Mouse (Mus musculus) large intestine, adult 2 months (tissue): ENCODE measurements around the gene Pold2. TPM values are rescaled to one million over a fixed set of nuclear protein-coding genes. Genes with fewer than 3 reads are reported as not detected.

Experiments used
- DNase-seq: peaks from one replicate; pipeline ENCODE4 v3.0.0-alpha.2; 2012; ENCODE audit warnings: low read depth, low spot score
- WGBS: fragments of 180-500 bp; shearing (Covaris S2); methylation state at CpG from one replicate; pipeline ENCODE4 v1.1.7; 2018; 5-methylcytosine and 5-hydroxymethylcytosine counted together
- polyA plus RNA-seq: library from polyadenylated mRNA; depleted of rRNA; stranded (reverse); fragments of >200 nt; gene quantifications from 2 replicates; pipeline ENCODE4 v1.2.3, GENCODE M21; 2012

The Pold2 gene
- polyA plus RNA-seq, 1 experiment: 153 TPM

- no peak for DNase-seq
These were observed 15.5 kb downstream of the Pold2 start for GRCm38 (mm10) chr11:5862394-5863105.

DNA sequence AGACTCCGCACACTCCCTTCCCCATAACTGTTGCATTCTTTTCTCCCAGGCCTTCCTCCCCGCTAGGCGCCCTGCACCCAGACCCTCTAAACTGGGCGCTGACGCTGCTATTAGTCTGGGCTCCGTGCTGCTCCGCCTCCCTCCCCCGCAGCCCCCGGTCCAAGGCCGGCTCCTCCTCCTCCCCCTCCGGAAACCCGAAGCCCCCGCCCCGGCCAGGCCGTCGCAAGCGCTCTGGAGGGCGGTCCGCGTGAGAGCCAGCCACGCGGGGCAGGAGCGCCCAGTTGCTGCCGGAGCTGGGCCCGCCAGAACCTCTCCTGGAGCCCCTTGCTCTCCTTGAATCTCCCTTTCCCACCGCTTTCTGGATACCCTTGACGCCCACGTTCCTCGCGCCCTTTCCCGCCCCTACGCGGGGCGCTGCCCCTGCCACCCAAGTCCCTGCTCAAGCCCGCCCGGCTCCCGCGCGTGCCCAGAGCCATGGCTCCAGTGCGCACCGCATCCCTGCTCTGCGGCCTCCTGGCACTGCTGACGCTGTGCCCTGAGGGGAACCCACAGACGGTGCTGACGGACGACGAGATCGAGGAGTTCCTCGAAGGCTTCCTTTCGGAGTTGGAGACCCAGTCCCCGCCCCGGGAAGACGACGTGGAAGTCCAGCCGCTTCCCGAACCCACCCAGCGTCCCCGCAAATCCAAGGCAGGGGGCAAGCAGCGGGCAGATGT, 16.3 kb downstream of the Pold2 start, which contains the start of gene Aebp1:
Gene Aebp1, plus strand, starts transcription at position 270 of the 716 bp plus-strand sequence.
- DNase-seq: no peak
- WGBS: 4% methylated on average over 59 of the region's 59 CpGs

More at GRCm38 (mm10) chr11:5862394-5863105, 15.5 kb downstream of the Pold2 start:
- 32% methylated on average over 15 of the region's 15 CpGs for WGBS

DNA sequence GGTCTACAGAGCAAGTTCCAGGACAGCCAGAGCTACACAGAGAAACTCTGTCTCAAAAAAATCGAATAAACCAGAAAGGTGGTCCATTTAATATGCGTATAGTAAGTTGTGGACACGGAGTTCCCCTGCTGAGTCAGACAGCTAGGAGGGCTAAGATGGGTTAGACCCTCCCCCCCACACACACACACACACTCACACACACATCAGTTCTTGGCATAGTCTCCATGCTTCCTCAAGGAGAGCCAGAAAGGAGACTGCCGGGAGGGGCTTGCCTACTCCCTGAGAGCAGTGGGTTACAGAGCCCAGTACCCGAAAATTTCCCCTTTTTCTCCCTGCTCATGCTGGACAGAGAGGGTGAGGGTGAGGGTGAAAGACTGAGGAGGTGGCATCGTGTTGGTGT, 17.5 kb downstream of the Pold2 start:
- DNase-seq: no peak
- WGBS: 63% methylated on average over 6 of the region's 6 CpGs

DNA sequence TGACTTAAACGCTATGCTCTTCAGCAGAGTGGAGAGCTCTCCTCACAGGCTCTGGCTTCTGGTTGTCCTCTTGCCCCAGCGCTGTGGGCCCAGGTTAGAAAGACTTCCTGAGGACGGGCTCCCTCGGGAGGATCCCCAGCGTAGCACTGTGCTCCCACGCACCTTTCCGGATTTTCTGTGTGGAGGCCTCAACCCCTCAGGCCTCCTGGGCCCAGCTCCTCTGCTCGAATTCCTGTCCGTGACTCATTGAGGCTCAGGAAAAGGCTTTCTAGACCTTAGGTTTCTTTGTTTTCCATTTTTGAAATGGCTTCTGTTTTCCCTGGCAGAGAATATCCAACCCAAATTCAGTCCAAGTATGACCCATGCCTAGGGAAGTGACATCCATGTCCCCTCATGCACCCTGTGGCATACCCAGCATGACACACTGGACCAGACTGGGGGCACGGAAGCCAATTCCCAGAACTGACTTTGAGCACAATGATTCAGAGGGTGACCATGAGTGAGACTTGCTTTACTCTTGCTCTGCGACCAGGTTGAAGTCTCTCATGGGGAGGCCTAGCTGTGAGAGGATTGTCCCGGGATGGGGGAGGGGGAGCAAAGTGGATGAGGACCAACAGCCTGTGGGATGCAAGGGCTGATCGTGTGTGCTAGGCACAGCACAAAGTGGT, 18.1 kb downstream of the Pold2 start:
- WGBS: 86% methylated on average over 13 of the region's 13 CpGs
- DNase-seq: no peak

- 92% methylated on average over 1 of the region's 1 CpGs for WGBS
- no peak for DNase-seq
These were observed 19.4 kb downstream of the Pold2 start for GRCm38 (mm10) chr11:5858723-5859122.

- no peak for DNase-seq
- 84% methylated on average over 8 of the region's 8 CpGs for WGBS
These were observed 21.5 kb downstream of the Pold2 start for GRCm38 (mm10) chr11:5856479-5857130.

- DNase-seq: no peak
- WGBS: 58% methylated on average over 7 of the region's 7 CpGs
These were observed 22.2 kb downstream of the Pold2 start for GRCm38 (mm10) chr11:5855902-5856301.

GRCm38 (mm10) chr11:5855481-5855880, 22.6 kb downstream of the Pold2 start:
- DNase-seq: no peak

- DNase-seq: no peak
- 28% methylated on average over 1 of the region's 1 CpGs for WGBS
These were observed 25.8 kb downstream of the Pold2 start for GRCm38 (mm10) chr11:5852314-5852713.

GRCm38 (mm10) chr11:5851021-5851736, 26.9 kb downstream of the Pold2 start:
- DNase-seq: no peak
- 52% methylated on average over 4 of the region's 4 CpGs for WGBS

DNA sequence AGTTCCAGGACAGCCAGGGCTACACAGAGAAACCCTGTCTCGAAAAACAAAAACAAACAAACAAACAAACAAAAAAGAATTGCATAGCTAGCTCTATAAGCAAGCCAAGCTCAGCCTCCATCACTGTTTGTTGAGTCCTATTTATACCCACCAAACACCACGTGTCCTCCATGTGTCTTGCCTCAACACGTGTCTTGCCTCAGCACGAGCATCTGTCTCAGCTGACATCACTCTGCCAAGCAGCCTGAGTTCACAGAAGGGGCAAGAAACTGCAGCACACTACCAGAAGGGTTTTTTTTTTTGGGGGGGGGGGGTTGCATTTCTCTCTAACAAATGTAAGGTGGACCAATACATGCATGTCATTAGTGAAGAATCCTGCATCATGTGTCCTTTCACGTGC, 27.6 kb downstream of the Pold2 start:
- DNase-seq: no peak
- WGBS: 62% methylated on average over 5 of the region's 5 CpGs

GRCm38 (mm10) chr11:5849316-5849715, 28.8 kb downstream of the Pold2 start:
- DNase-seq: no peak
- 59% methylated on average over 2 of the region's 2 CpGs for WGBS

DNA sequence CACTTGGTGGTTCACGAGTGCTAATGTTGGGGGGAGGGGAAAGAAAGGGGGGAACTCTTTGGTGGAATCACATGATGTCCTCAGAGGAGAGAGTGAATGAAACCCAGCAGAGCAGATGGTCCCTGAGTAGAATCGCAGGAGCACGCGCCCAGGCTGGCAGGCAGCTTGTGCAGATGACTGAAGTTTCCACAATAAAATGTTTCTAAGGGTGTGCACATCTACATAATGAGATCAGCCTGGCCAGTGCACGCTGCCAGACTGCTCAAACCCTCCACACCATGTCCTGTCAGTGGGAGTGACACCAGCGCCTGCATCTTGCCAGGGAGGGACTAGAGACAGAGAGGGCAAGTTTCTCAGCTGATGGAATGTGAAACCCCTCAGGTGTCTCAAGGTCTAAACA, 29.4 kb downstream of the Pold2 start:
- whole genome bisulfite sequencing: 34% methylated on average over 6 of the region's 6 CpGs
- no peak for DNase-seq

DNA sequence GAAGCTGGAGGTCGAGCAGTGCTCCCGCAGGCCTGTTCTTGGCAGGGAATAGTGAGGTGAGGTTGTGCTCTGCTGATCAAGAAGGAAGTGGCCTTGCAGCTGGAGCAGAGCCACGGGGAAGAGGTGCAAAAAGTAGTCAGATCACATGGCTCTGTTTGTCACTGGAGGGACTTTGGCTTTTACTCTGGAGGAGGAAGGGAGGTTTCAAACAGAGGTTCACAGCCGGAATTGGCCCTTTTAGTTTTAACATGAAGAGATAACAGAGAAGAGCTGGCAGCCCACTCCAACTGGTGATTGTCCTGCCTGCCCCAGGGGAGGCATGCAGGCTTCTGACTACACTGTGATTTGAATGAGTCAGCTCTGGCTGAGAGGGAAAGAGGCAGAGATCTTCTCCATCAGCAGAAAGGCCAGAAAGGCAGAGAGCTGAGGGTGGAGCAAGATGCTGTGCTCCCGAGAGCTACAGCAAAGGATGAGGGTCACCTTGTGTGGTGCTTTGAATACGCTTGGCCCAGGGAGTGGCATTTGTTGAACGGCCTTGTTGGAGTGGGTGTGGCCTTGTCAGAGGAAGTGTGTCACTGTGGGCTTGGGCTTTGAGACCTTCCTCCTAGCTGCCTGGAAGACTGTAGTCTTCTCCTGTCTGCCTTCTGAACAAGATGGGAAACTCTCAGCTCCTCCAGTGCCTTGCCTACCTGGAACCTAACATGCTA, 31.3 kb downstream of the Pold2 start:
- DNase-seq: peak; percentile 55

DNA sequence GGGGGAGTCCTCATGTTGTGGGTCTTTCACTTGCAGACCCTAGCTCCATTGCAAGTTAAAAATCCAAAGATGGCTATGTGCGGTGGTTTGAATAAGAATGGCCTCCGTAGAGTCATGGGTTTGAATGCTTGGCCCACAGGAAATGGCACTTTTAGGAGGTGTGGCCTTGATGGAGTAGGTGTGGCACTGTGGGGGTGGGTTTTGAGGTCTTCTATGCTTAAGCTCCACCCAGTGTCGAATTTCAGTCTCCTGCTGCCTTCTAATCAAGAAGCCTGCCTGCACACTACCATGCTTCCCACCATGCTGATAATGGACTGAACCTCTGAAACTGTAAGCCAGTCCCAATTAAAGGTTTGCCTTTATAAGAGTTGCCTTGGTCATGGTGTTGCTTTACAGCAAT, 35.0 kb downstream of the Pold2 start:
- DNase-seq: no peak
- WGBS: 82% methylated on average over 3 of the region's 3 CpGs

More for the DNA sequence above, 31.3 kb downstream of the Pold2 start:
- WGBS: 21% methylated on average over 7 of the region's 7 CpGs

GRCm38 (mm10) chr11:5841751-5842150, 36.3 kb downstream of the Pold2 start:
- no peak for DNase-seq
- 85% methylated on average over 2 of the region's 2 CpGs for WGBS

- no peak for DNase-seq
- 87% methylated on average over 7 of the region's 7 CpGs for WGBS
These were observed 37.7 kb downstream of the Pold2 start for GRCm38 (mm10) chr11:5840346-5840745.

GRCm38 (mm10) chr11:5837251-5838246, 40.5 kb downstream of the Pold2 start, which contains the start of gene Polm:
Polm (minus strand) TSS chr11:5838016.
- WGBS: under 1% methylated on average over 63 of the region's 63 CpGs
- peak; percentile 93 for DNase-seq
